Comparison of ENCODE assay signal across 8 mouse cellular contexts in genomic region chr11:49250422-49251379, GRCm38 (mm10). TPM values are rescaled to one million over a fixed set of nuclear protein-coding genes. Genes with fewer than 3 reads are reported as not detected.
DNase-seq lines count a peak whose midpoint lies in the region; ATAC-seq lines count a peak whose summit lies in the region.

No protein-coding gene starts in this region.

- peak overlapping the region; percentile 69 for H3K4me3 ChIP-seq in hindbrain, embryonic 11.5 days (ENCODE audit: low read depth, low read length)

- WGBS in hindbrain, embryonic 11.5 days: 3% methylated on average over 44 of the region's 45 CpGs

- H3K4me1 ChIP-seq in hindbrain, embryonic 11.5 days (replicated peaks; ENCODE audit: control insufficient read depth, insufficient read depth, low read length): peaks cover 3% of the 10 kb centered on the region

- DNase-seq in R1 (ENCODE audit: low read depth, low spot score): peak; percentile 51
- peak; percentile 72 to 82 for DNase-seq in cerebellum, postnatal 10 days
- peak; percentile 65 to 72 for DNase-seq in frontal cortex, postnatal 10 days (ENCODE audit: low spot score in 2 of 2)
- DNase-seq in hindbrain, embryonic 11.5 days (ENCODE audit: low spot score): peak; percentile 82
- DNase-seq in layer of hippocampus, postnatal 25 days (ENCODE audit: extremely low spot score in 1 of 2, low spot score in 1 of 2): peak; percentile 55 to 60
- peak; percentile 94 to 97 for DNase-seq in lung, postnatal 4 days
- peak; percentile 81 for DNase-seq in retina, embryonic 14.5 days (ENCODE audit: low spot score)
- DNase-seq in thymus, postnatal 36 days: peak; percentile 81 to 86

- peak; percentile 96 for ATAC-seq in hindbrain, embryonic 11.5 days (ENCODE audit: low FRiP score)

- no peaks in the 10 kb centered on the region for H3K27me3 ChIP-seq in hindbrain, embryonic 11.5 days (ENCODE audit: control insufficient read depth, insufficient read depth, low read length)

- no peaks in the 10 kb centered on the region for H3K36me3 ChIP-seq in hindbrain, embryonic 11.5 days (ENCODE audit: control insufficient read depth, insufficient read depth, low read length)

- peak overlapping the region; percentile 84 for H3K4me2 ChIP-seq in hindbrain, embryonic 11.5 days (replicated peaks; ENCODE audit: low read depth, low read length)

- peak overlapping the region; percentile 74 for H3K27ac ChIP-seq in hindbrain, embryonic 11.5 days (ENCODE audit: low read depth, low read length)

- H3K9me3 ChIP-seq in hindbrain, embryonic 11.5 days (ENCODE audit: control insufficient read depth, low read length): no peaks in the 10 kb centered on the region

- H3K9ac ChIP-seq in hindbrain, embryonic 11.5 days (ENCODE audit: low read depth, low read length): peak overlapping the region; percentile 93

RNA-seq across cellular contexts. Expression of gene Mgat1, which starts 6.7 kb away (rescaled TPM):
- polyA plus RNA-seq in hindbrain, embryonic 11.5 days (2014; fragmentation: Nextera tagmentation; extraction: Ambion mirVana): 28.7 and 31.0 TPM in 2 replicates
- total RNA-seq in layer of hippocampus, postnatal 25 days (2021): 10 to 100 TPM; 54.4 to 57.0 TPM

RNA-seq across cellular contexts. Expression of gene Olfr1393, which starts 27.4 kb away (rescaled TPM):
- polyA plus RNA-seq in hindbrain, embryonic 11.5 days (2014; fragmentation: Nextera tagmentation; extraction: Ambion mirVana): not detected in 2 replicates
- total RNA-seq in layer of hippocampus, postnatal 25 days (2021): not detected

RNA-seq across cellular contexts. Expression of gene Olfr1392, which starts 34.4 kb away (rescaled TPM):
- polyA plus RNA-seq in hindbrain, embryonic 11.5 days (2014; fragmentation: Nextera tagmentation; extraction: Ambion mirVana): not detected in 2 replicates
- total RNA-seq in layer of hippocampus, postnatal 25 days (2021): not detected

RNA-seq across cellular contexts. Expression of gene Zfp62, which starts 47.6 kb away (rescaled TPM):
- 59.0 and 63.2 TPM in 2 replicates for polyA plus RNA-seq in hindbrain, embryonic 11.5 days (2014; fragmentation: Nextera tagmentation; extraction: Ambion mirVana)
- total RNA-seq in layer of hippocampus, postnatal 25 days (2021): 10 to 100 TPM; 37.9 to 39.3 TPM

RNA-seq across cellular contexts. Expression of gene Olfr10, which starts 53.8 kb away (rescaled TPM):
- polyA plus RNA-seq in hindbrain, embryonic 11.5 days (2014; fragmentation: Nextera tagmentation; extraction: Ambion mirVana): not detected in 2 replicates
- not detected for total RNA-seq in layer of hippocampus, postnatal 25 days (2021)

Comparison
In these comparisons a context has a peak if more than half of its experiments do, and no peak if none do; other contexts are left out.
1. Peak in every context shown above with its lines: DNase-seq, ATAC-seq, H3K4me3 ChIP-seq and H3K27ac ChIP-seq.